Mouse (Mus musculus) CD8-positive naive resting alpha-beta T cell, adult 2 months (primary cell): ENCODE data around the gene A930002H24Rik.

Experiments used
- DNase-seq, 2 experiments: peaks; one replicate each; pipeline ENCODE4 v3.0.0; 2022; ENCODE audit warnings: low read depth in 2 of 2, low spot score in 2 of 2

The A930002H24Rik gene

GRCm38 (mm10) chr17:63836641-63837040 is 26.9 kb downstream of the A930002H24Rik start:
- DNase-seq = no peak

- no peak for DNase-seq
Measured at GRCm38 (mm10) chr17:63836223-63836622, 27.4 kb downstream of the A930002H24Rik start.

GRCm38 (mm10) chr17:63831550-63831949 is 32.0 kb downstream of the A930002H24Rik start:
- no peak for DNase-seq

DNA sequence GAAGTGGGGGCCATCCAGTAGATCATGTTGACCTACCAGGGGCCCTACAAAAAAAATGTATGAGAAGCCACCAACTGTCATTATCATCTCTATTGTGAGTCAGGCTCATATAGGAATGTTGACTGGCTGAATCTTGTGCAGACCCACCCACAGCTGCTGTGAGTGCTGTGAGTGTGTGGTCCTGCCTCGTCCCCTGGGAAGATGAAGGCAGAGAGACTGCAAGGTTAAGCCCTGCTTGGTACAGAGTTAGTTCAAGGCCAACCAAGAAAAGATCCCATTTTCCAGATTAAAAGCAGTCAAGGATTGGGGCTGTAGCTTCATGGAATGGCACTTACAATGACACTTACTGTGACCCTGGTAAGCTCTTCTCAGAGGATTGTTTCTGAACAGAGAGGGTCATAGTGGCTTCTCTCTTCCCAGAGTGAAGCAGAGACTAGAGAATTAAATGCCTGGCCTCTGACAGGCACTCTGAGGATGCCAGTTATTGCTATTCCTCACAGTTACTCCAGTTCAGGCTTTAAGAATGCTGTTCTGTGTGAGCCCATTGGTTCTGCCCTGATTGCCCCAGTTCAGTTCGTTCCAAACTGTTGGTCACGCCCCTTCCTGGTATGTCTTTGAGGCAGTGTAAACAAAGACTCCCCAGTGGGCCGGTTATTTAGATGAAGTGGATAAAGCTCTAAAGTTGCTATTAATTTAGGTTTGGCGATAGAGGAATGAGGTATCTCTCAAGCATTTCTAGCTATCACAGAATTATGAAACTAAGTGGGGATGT is 34.8 kb downstream of the A930002H24Rik start:
- DNase-seq = no peak

GRCm38 (mm10) chr17:63826767-63827166 is 36.8 kb downstream of the A930002H24Rik start:
- DNase-seq = no peak

- no peak for DNase-seq
Measured at GRCm38 (mm10) chr17:63826196-63826595, 37.4 kb downstream of the A930002H24Rik start.

DNA sequence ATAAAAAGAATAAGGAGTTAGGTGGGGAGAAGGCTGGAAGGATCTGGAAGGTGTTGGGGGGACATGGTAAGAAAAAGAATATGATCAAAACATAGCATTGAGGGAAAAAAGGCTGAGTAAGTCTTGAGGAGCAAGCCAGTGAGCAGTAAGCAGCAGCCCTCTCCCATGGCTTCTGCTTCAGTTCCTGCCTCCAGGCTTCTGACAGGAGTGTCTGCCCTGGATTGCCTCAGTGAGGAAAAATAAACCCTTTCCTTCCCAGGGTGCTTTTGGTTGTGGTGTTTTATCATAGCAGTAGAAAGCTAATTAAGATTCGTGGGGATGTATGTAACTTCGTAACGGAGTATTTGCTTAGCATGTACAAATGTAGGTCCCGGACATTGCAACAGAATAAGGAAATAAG is 39.5 kb downstream of the A930002H24Rik start:
- no peak for DNase-seq

DNA sequence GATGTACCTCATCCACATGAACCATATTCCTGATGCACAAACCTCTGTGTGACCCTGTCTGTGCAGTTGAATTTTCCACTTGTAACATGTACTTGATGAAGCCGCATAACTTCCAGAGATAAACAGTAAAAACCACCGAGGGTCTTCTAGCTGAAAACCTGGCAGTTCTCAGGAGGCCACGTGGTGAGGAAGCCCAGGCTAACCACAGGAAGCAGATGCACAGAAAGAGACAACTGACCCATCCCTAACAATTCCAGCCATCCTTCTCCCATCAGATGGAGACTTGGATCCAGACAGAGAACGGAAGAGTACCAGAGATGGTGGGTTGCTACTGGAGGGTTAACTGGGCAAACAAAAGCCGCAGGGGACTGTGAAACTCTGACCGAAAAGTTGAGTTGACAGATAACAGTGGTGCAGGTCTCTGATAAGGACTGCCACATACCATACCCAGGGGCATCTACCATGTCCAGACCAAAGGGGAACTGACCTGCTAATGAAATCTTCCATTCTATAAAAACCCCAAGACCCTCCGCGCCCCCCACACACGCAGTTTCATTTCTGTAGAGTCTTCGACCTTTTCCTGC is 45.1 kb downstream of the A930002H24Rik start:
- no peak for DNase-seq

- DNase-seq = no peak
Measured at GRCm38 (mm10) chr17:63813552-63813951, 50.0 kb downstream of the A930002H24Rik start.
